Mouse (Mus musculus) neural tube, embryonic 11.5 days (tissue): ENCODE results near the gene Rpl18a. TPM values are rescaled to one million over a fixed set of nuclear protein-coding genes. Genes with fewer than 3 reads are reported as not detected.
A peak's percentile ranks its signal among the peaks of the same experiment; 100 is the strongest.
"Not testable (repeated sequence)": the region's sequence is repeated elsewhere in the genome, so short reads cannot be mapped to it uniquely, and the experiment has no call there.

Experiments used
- ATAC-seq: fragments of 200-750 bp; cut with Nextera tagmentation; 2 replicates; pipeline ENCODE4 v1.8.0; 2017; ENCODE audit warnings: moderate number of reproducible peaks, mild to moderate bottlenecking, moderate TSS enrichment, moderate library complexity; ENCODE audit not compliant: insufficient read depth, low FRiP score, low TSS enrichment
- DNase-seq: peaks from one replicate; pipeline ENCODE4 v3.0.0-alpha.2; 2015; ENCODE audit warnings: low spot score
- H3K27ac ChIP-seq: fragments of 300-500 bp; sonication (generic); 2 replicates; pipeline ENCODE4 v1.5.1; 2014; ENCODE audit warnings: low read depth, mild to moderate bottlenecking, low read length
- H3K27me3 ChIP-seq: fragments of 300-500 bp; sonication (generic); 2 replicates; pipeline ENCODE4 v1.6.1; 2014; ENCODE audit warnings: mild to moderate bottlenecking, low read length, mixed read lengths; ENCODE audit not compliant: control insufficient read depth, insufficient read depth
- H3K36me3 ChIP-seq: fragments of 300-500 bp; sonication (generic); 2 replicates; pipeline ENCODE4 v1.6.1; 2014; ENCODE audit warnings: mild to moderate bottlenecking, low read length, moderate library complexity, mixed read lengths; ENCODE audit not compliant: control insufficient read depth, insufficient read depth
- H3K4me1 ChIP-seq: fragments of 300-500 bp; sonication (generic); 2 replicates; pipeline ENCODE4 v1.6.1; 2014; ENCODE audit warnings: low read length, mixed read lengths; ENCODE audit not compliant: control insufficient read depth, insufficient read depth
- H3K4me2 ChIP-seq: fragments of 300-500 bp; sonication (generic); 2 replicates; pipeline ENCODE4 v1.6.1; 2014; ENCODE audit warnings: low read depth, mild to moderate bottlenecking, moderate library complexity
- H3K4me3 ChIP-seq: fragments of 300-500 bp; sonication (generic); 2 replicates; pipeline ENCODE4 v1.5.1; 2014; ENCODE audit warnings: low read depth, low read length
- H3K9ac ChIP-seq: fragments of 300-500 bp; sonication (generic); 2 replicates; pipeline ENCODE4 v1.6.1; 2014; ENCODE audit warnings: mild to moderate bottlenecking, low read length
- H3K9me3 ChIP-seq: fragments of 300-500 bp; sonication (generic); 2 replicates; pipeline ENCODE4 v1.6.1; 2016; ENCODE audit warnings: low read length; ENCODE audit not compliant: control insufficient read depth
- WGBS: fragments of 180-500 bp; shearing (Covaris S2); extraction: QIAGEN DNeasy Blood & Tissue Kit; methylation state at CpG from one replicate; pipeline ENCODE4 v1.1.7; 2014; 5-methylcytosine and 5-hydroxymethylcytosine counted together
- polyA plus RNA-seq: library from polyadenylated mRNA; unstranded; fragments of >200 nt; fragmentation: Nextera tagmentation; extraction: Ambion mirVana; gene quantifications from 2 replicates; pipeline ENCODE4 v1.2.1, GENCODE M21; 2014

The Rpl18a gene
- polyA plus RNA-seq, 1 experiment from 2014 or later, result 3,152 TPM

- Histone ChIP-seq H3K36me3 (peaks cover 14% of the 10 kb centered on the region), H3K27me3 (no peaks in the 10 kb centered on the region; the same call in 1 of the 2 replicates), H3K4me1 (peaks cover 5% of the 10 kb centered on the region; the same call in 1 of the 2 replicates), H3K4me2 (no peak overlapping the region), H3K9me3 (no peaks in the 10 kb centered on the region), H3K9ac (no peak overlapping the region), H3K4me3 (0 out of 2 replicates have a peak overlapping the region, but pooled peaks have one; percentile 88), H3K27ac (no peak overlapping the region)
- 44% methylated on average over 2 of the region's 2 CpGs for WGBS
- ATAC-seq (no peak), DNase-seq (no peak)
Measured at GRCm38 (mm10) chr8:70898661-70899198, 1.5 kb upstream of the Rpl18a start.

- peaks cover 14% of the 10 kb centered on the region for H3K36me3 ChIP-seq
- H3K9me3 ChIP-seq, result no peaks in the 10 kb centered on the region
- peak overlapping the region; percentile 88 for H3K4me3 ChIP-seq
- WGBS, result 0% methylated on average over 20 of the region's 20 CpGs
- H3K4me1 ChIP-seq, result peaks cover 5% of the 10 kb centered on the region; the same call in 1 of the 2 replicates
- peak overlapping the region; percentile 17; the same call in 1 of the 2 replicates for H3K27ac ChIP-seq
- DNase-seq, result peak; percentile 87
- peak; percentile 62 for ATAC-seq
- peaks cover 7% of the 10 kb centered on the region for H3K27me3 ChIP-seq
- peak overlapping the region; percentile 84 for H3K4me2 ChIP-seq
- H3K9ac ChIP-seq, result peak overlapping the region; percentile 77
Measured at GRCm38 (mm10) chr8:70897681-70898413, 635 bp upstream of the Rpl18a start.

- peaks cover 10% of the 10 kb centered on the region for H3K4me1 ChIP-seq
- ATAC-seq, result no peak
- peaks cover 14% of the 10 kb centered on the region for H3K36me3 ChIP-seq
- no peak for DNase-seq
- H3K27ac ChIP-seq, result 0 out of 2 replicates have a peak overlapping the region, but pooled peaks have one; percentile 56
- 5% methylated on average over 25 of the region's 25 CpGs for WGBS
- H3K9me3 ChIP-seq, result no peaks in the 10 kb centered on the region
- H3K27me3 ChIP-seq, result peaks cover 21% of the 10 kb centered on the region
- peak overlapping the region; percentile 95 for H3K9ac ChIP-seq
- H3K4me2 ChIP-seq, result peak overlapping the region; percentile 97
- H3K4me3 ChIP-seq, result peak overlapping the region; percentile 88
Measured at GRCm38 (mm10) chr8:70896316-70897020, 744 bp downstream of the Rpl18a start.

GRCm38 (mm10) chr8:70895571-70896259, 1.5 kb downstream of the Rpl18a start:
- Histone ChIP-seq H3K27me3 (peaks cover 28% of the 10 kb centered on the region), H3K36me3 (peaks cover 14% of the 10 kb centered on the region), H3K4me1 (peaks cover 10% of the 10 kb centered on the region), H3K4me3 (peak overlapping the region; percentile 88), H3K4me2 (peak overlapping the region; percentile 97)
- not testable (repeated sequence) for H3K27ac ChIP-seq, ATAC-seq, H3K9me3 ChIP-seq, DNase-seq, H3K9ac ChIP-seq
- 85% methylated on average over 24 of the region's 24 CpGs for WGBS

GRCm38 (mm10) chr8:70894771-70895545, 2.3 kb downstream of the Rpl18a start:
- DNase-seq, result no peak
- ATAC-seq, result no peak
- no peaks in the 10 kb centered on the region for H3K9me3 ChIP-seq
- H3K36me3 ChIP-seq, result peaks cover 14% of the 10 kb centered on the region
- H3K9ac ChIP-seq, result no peak overlapping the region
- WGBS, result 90% methylated on average over 8 of the region's 8 CpGs
- no peak overlapping the region for H3K27ac ChIP-seq
- H3K4me3 ChIP-seq, result no peak overlapping the region
- H3K4me1 ChIP-seq, result peaks cover 10% of the 10 kb centered on the region
- H3K27me3 ChIP-seq, result peaks cover 32% of the 10 kb centered on the region
- no peak overlapping the region for H3K4me2 ChIP-seq

GRCm38 (mm10) chr8:70894385-70894720, 2.9 kb downstream of the Rpl18a start:
- no peak overlapping the region for H3K9ac ChIP-seq
- no peaks in the 10 kb centered on the region for H3K9me3 ChIP-seq
- H3K36me3 ChIP-seq, result peaks cover 14% of the 10 kb centered on the region
- H3K4me1 ChIP-seq, result peaks cover 10% of the 10 kb centered on the region
- no peak overlapping the region for H3K27ac ChIP-seq
- H3K4me2 ChIP-seq, result no peak overlapping the region
- no peak for DNase-seq
- 71% methylated on average over 2 of the region's 2 CpGs for WGBS
- ATAC-seq, result no peak
- H3K4me3 ChIP-seq, result no peak overlapping the region
- H3K27me3 ChIP-seq, result peaks cover 32% of the 10 kb centered on the region

GRCm38 (mm10) chr8:70893656-70894384, 3.4 kb downstream of the Rpl18a start:
- no peaks in the 10 kb centered on the region for H3K9me3 ChIP-seq
- ATAC-seq (peak; percentile 33), DNase-seq (peak; percentile 85)
- peaks cover 10% of the 10 kb centered on the region for H3K4me1 ChIP-seq
- no peak overlapping the region for H3K27ac ChIP-seq
- no peak overlapping the region for H3K9ac ChIP-seq
- H3K36me3 ChIP-seq, result peaks cover 14% of the 10 kb centered on the region
- H3K4me2 ChIP-seq, result no peak overlapping the region
- 30% methylated on average over 12 of the region's 12 CpGs for WGBS
- peaks cover 32% of the 10 kb centered on the region for H3K27me3 ChIP-seq
- H3K4me3 ChIP-seq, result no peak overlapping the region
